Mouse (Mus musculus) hindbrain, embryonic 13.5 days (tissue): ENCODE data around the gene Brd2. TPM values are rescaled to one million over a fixed set of nuclear protein-coding genes. Genes with fewer than 3 reads are reported as not detected.

Experiments used
- ATAC-seq: fragments of 200-750 bp; cut with Nextera tagmentation; 2 replicates; pipeline ENCODE4 v1.8.0; 2017; ENCODE audit warnings: moderate TSS enrichment; ENCODE audit not compliant: low FRiP score
- H3K27ac ChIP-seq: fragments of 300-500 bp; sonication (generic); 2 replicates; pipeline ENCODE4 v1.5.1; 2015; ENCODE audit warnings: inconsistent platforms, mild to moderate bottlenecking, moderate library complexity
- H3K27me3 ChIP-seq: fragments of 300-500 bp; sonication (generic); 2 replicates; pipeline ENCODE4 v1.6.1; 2015; ENCODE audit warnings: mild to moderate bottlenecking, inconsistent platforms
- H3K36me3 ChIP-seq: fragments of 300-500 bp; sonication (generic); 2 replicates; pipeline ENCODE4 v1.6.1; 2015; ENCODE audit warnings: mild to moderate bottlenecking, inconsistent platforms
- H3K4me1 ChIP-seq: fragments of 300-500 bp; sonication (generic); replicated peaks from 2 replicates; pipeline ENCODE4 v1.6.1; 2015; ENCODE audit warnings: inconsistent platforms
- H3K4me2 ChIP-seq: fragments of 300-500 bp; sonication (generic); 2 replicates; pipeline ENCODE4 v1.6.1; 2015; ENCODE audit warnings: inconsistent platforms, mild to moderate bottlenecking, moderate library complexity
- H3K4me3 ChIP-seq: fragments of 300-500 bp; sonication (generic); 2 replicates; pipeline ENCODE4 v1.5.1; 2015; ENCODE audit warnings: mild to moderate bottlenecking, inconsistent platforms
- H3K9ac ChIP-seq: fragments of 300-500 bp; sonication (generic); 2 replicates; pipeline ENCODE4 v1.6.1; 2015; ENCODE audit warnings: mild to moderate bottlenecking, inconsistent platforms
- H3K9me3 ChIP-seq: fragments of 300-500 bp; sonication (generic); 2 replicates; pipeline ENCODE4 v1.6.1; 2016; ENCODE audit warnings: inconsistent platforms
- whole genome bisulfite sequencing: fragments of 180-500 bp; shearing (Covaris S2); methylation state at CpG from one replicate; pipeline ENCODE4 v1.1.7; 2015; 5-methylcytosine and 5-hydroxymethylcytosine counted together
- polyA plus RNA-seq: library from polyadenylated mRNA; unstranded; fragments of >200 nt; fragmentation: Nextera tagmentation; extraction: Ambion mirVana; gene quantifications from 2 replicates; pipeline ENCODE4 v1.2.1, GENCODE M21; 2015

Brd2 gene
- polyA plus RNA-seq, 1 experiment from 2014 or later = 127 TPM

- WGBS = 24% methylated on average over 7 of the region's 7 CpGs
- peaks cover 21% of the 10 kb centered on the region for H3K4me1 ChIP-seq
Observed at GRCm38 (mm10) chr17:34143033-34143432, 20.6 kb upstream of the Brd2 start, which contains the start of gene H2-DMb2. TSS of gene H2-DMb2 (plus strand) at chr17:34143307.

GRCm38 (mm10) chr17:34142456-34143010, 20.1 kb upstream of the Brd2 start:
- H3K4me2 ChIP-seq = no peak overlapping the region
- H3K4me3 ChIP-seq = no peak overlapping the region
- ATAC-seq = no peak
- peaks cover 45% of the 10 kb centered on the region for H3K27me3 ChIP-seq
- H3K9me3 ChIP-seq = no peaks in the 10 kb centered on the region
- H3K4me1 ChIP-seq = peaks cover 21% of the 10 kb centered on the region
- WGBS = 85% methylated on average over 7 of the region's 7 CpGs
- no peak overlapping the region for H3K9ac ChIP-seq
- no peak overlapping the region for H3K27ac ChIP-seq
- H3K36me3 ChIP-seq = no peaks in the 10 kb centered on the region

More at GRCm38 (mm10) chr17:34143033-34143432, 20.6 kb upstream of the Brd2 start, which contains the start of gene H2-DMb2:
- Histone ChIP-seq H3K36me3 (no peaks in the 10 kb centered on the region), H3K4me2 (no peak within 1 kb of the TSS), H3K4me3 (no peak within 1 kb of the TSS), H3K9ac (no peak within 1 kb of the TSS), H3K27ac (no peak within 1 kb of the TSS), H3K9me3 (no peaks in the 10 kb centered on the region), H3K27me3 (peaks cover 40% of the 10 kb centered on the region)
- no peak for ATAC-seq

GRCm38 (mm10) chr17:34141448-34141847, 19.0 kb upstream of the Brd2 start:
- no peak overlapping the region for H3K4me2 ChIP-seq
- no peak overlapping the region for H3K9ac ChIP-seq
- no peak overlapping the region for H3K27ac ChIP-seq
- no peak for ATAC-seq
- H3K9me3 ChIP-seq = no peaks in the 10 kb centered on the region
- H3K4me1 ChIP-seq = peaks cover 21% of the 10 kb centered on the region
- no peak overlapping the region for H3K4me3 ChIP-seq
- H3K27me3 ChIP-seq = peaks cover 56% of the 10 kb centered on the region
- WGBS = 55% methylated on average over 4 of the region's 4 CpGs
- no peaks in the 10 kb centered on the region for H3K36me3 ChIP-seq

- Histone ChIP-seq H3K9ac (no peak overlapping the region), H3K9me3 (no peaks in the 10 kb centered on the region), H3K27me3 (peaks cover 60% of the 10 kb centered on the region), H3K27ac (no peak overlapping the region), H3K4me3 (no peak overlapping the region), H3K4me2 (no peak overlapping the region), H3K4me1 (peaks cover 24% of the 10 kb centered on the region), H3K36me3 (no peaks in the 10 kb centered on the region)
- 14% methylated on average over 5 of the region's 5 CpGs for WGBS
- ATAC-seq = no peak
Observed at GRCm38 (mm10) chr17:34140240-34140639, 17.8 kb upstream of the Brd2 start.

- H3K27me3 ChIP-seq = peaks cover 60% of the 10 kb centered on the region
- H3K9me3 ChIP-seq = no peaks in the 10 kb centered on the region
- no peaks in the 10 kb centered on the region for H3K36me3 ChIP-seq
- no peak for ATAC-seq
- peaks cover 24% of the 10 kb centered on the region for H3K4me1 ChIP-seq
- WGBS = 2% methylated on average over 16 of the region's 16 CpGs
- H3K4me3 ChIP-seq = peak overlapping the region; percentile 17
- H3K27ac ChIP-seq = no peak overlapping the region
- peak overlapping the region; percentile 47 for H3K4me2 ChIP-seq
- 0 out of 2 replicates have a peak overlapping the region, but pooled peaks have one; percentile 25 for H3K9ac ChIP-seq
Observed at GRCm38 (mm10) chr17:34139416-34139815, 17.0 kb upstream of the Brd2 start.

GRCm38 (mm10) chr17:34138655-34139054, 16.2 kb upstream of the Brd2 start:
- no peak for ATAC-seq
- Histone ChIP-seq H3K4me2 (no peak overlapping the region), H3K27ac (no peak overlapping the region), H3K4me1 (peaks cover 24% of the 10 kb centered on the region), H3K9ac (0 out of 2 replicates have a peak overlapping the region, but pooled peaks have one; percentile 25), H3K4me3 (no peak overlapping the region), H3K27me3 (peaks cover 60% of the 10 kb centered on the region), H3K9me3 (no peaks in the 10 kb centered on the region), H3K36me3 (no peaks in the 10 kb centered on the region)
- 74% methylated on average over 7 of the region's 7 CpGs for WGBS

- Histone ChIP-seq H3K9ac (no peak overlapping the region), H3K4me3 (no peak overlapping the region), H3K27me3 (peaks cover 60% of the 10 kb centered on the region), H3K4me2 (no peak overlapping the region), H3K9me3 (no peaks in the 10 kb centered on the region), H3K36me3 (no peaks in the 10 kb centered on the region), H3K27ac (no peak overlapping the region), H3K4me1 (peaks cover 19% of the 10 kb centered on the region)
- ATAC-seq = no peak
- 72% methylated on average over 7 of the region's 7 CpGs for WGBS
Observed at GRCm38 (mm10) chr17:34137601-34138000, 15.2 kb upstream of the Brd2 start.

GRCm38 (mm10) chr17:34135297-34136224, 13.1 kb upstream of the Brd2 start:
- Histone ChIP-seq H3K9ac (peak overlapping the region; percentile 58; the same call in 1 of the 2 replicates), H3K4me3 (peak overlapping the region; percentile 38), H3K4me1 (peaks cover 19% of the 10 kb centered on the region), H3K27me3 (peaks cover 45% of the 10 kb centered on the region), H3K27ac (no peak overlapping the region), H3K36me3 (no peaks in the 10 kb centered on the region), H3K4me2 (peak overlapping the region; percentile 66), H3K9me3 (no peaks in the 10 kb centered on the region)
- peak; percentile 97 for ATAC-seq
- WGBS = 9% methylated on average over 31 of the region's 31 CpGs

GRCm38 (mm10) chr17:34134451-34134850, 12.0 kb upstream of the Brd2 start:
- Histone ChIP-seq H3K27me3 (peaks cover 34% of the 10 kb centered on the region), H3K4me2 (no peak overlapping the region), H3K9me3 (no peaks in the 10 kb centered on the region), H3K9ac (no peak overlapping the region), H3K36me3 (no peaks in the 10 kb centered on the region), H3K4me1 (peaks cover 11% of the 10 kb centered on the region), H3K27ac (no peak overlapping the region), H3K4me3 (no peak overlapping the region)
- no peak for ATAC-seq
- WGBS = 94% methylated on average over 3 of the region's 3 CpGs

GRCm38 (mm10) chr17:34133289-34133688, 10.9 kb upstream of the Brd2 start:
- Histone ChIP-seq H3K4me2 (no peak overlapping the region), H3K4me1 (peaks cover 16% of the 10 kb centered on the region), H3K9me3 (no peaks in the 10 kb centered on the region), H3K27me3 (peaks cover 22% of the 10 kb centered on the region), H3K4me3 (no peak overlapping the region), H3K27ac (no peak overlapping the region), H3K36me3 (no peaks in the 10 kb centered on the region), H3K9ac (no peak overlapping the region)
- ATAC-seq = no peak
- 82% methylated on average over 11 of the region's 11 CpGs for WGBS

- Histone ChIP-seq H3K4me1 (peaks cover 21% of the 10 kb centered on the region), H3K27me3 (peaks cover 15% of the 10 kb centered on the region), H3K36me3 (no peaks in the 10 kb centered on the region), H3K4me3 (no peak overlapping the region), H3K9me3 (no peaks in the 10 kb centered on the region), H3K4me2 (no peak overlapping the region), H3K27ac (no peak overlapping the region), H3K9ac (no peak overlapping the region)
- no peak for ATAC-seq
- WGBS = 78% methylated on average over 7 of the region's 7 CpGs
Observed at GRCm38 (mm10) chr17:34131911-34132310, 9.5 kb upstream of the Brd2 start.

GRCm38 (mm10) chr17:34130073-34130947, 7.9 kb upstream of the Brd2 start:
- H3K4me3 ChIP-seq = no peak overlapping the region
- no peak overlapping the region for H3K9ac ChIP-seq
- 82% methylated on average over 19 of the region's 19 CpGs for WGBS
- H3K36me3 ChIP-seq = no peaks in the 10 kb centered on the region
- H3K4me1 ChIP-seq = peaks cover 17% of the 10 kb centered on the region
- no peak overlapping the region for H3K4me2 ChIP-seq
- no peak for ATAC-seq
- no peak overlapping the region for H3K27ac ChIP-seq
- 0 out of 2 replicates have a peak, but pooled peaks cover 9% of the 10 kb centered on the region for H3K27me3 ChIP-seq
- no peaks in the 10 kb centered on the region for H3K9me3 ChIP-seq
